Mouse (Mus musculus) adrenal gland (tissue): ENCODE results near the gene Mpl.

Experiments
- intact Hi-C: fragments of 180-260 bp; cut with DNase I; formaldehyde crosslinking; loops from one replicate; pipeline ENCODE4 v1.15.1; 2025
- long read RNA-seq, 2 experiments: library from polyadenylated mRNA; unstranded; transcript quantifications; one replicate each; pipeline ENCODE4 v2.0.0; 2020; ENCODE audit warnings: borderline replicate concordance in 1 of 2; ENCODE audit not compliant: insufficient replicate concordance in 1 of 2

The Mpl gene
- long read RNA-seq, experiment 1, result 0 reads
- long read RNA-seq, experiment 2, result 0 reads

GRCm38 (mm10) chr4:118457345-118457975 is at the start of gene Mpl:
Mpl (minus strand) TSS chr4:118457513.
- intact Hi-C loops, result no loop called here

GRCm38 (mm10) chr4:118505551-118505950 is 48.2 kb upstream of the Mpl start:
- intact Hi-C loops, result no loop called here

GRCm38 (mm10) chr4:118500792-118501191 is 43.5 kb upstream of the Mpl start:
- intact Hi-C loops, result no loop called here

- intact Hi-C loops, result no loop called here
Observed at GRCm38 (mm10) chr4:118500171-118500724, 42.9 kb upstream of the Mpl start.

GRCm38 (mm10) chr4:118490461-118490860 is 33.1 kb upstream of the Mpl start:
- intact Hi-C loops, result no loop called here

GRCm38 (mm10) chr4:118489717-118490132 is 32.4 kb upstream of the Mpl start, which contains the start of gene Tie1:
Tie1 (minus strand) TSS chr4:118490061.
- intact Hi-C loops, result no loop called here

- intact Hi-C loops, result no loop called here
Observed at GRCm38 (mm10) chr4:118476773-118477530, 19.6 kb upstream of the Mpl start.

GRCm38 (mm10) chr4:118472687-118473086 is 15.4 kb upstream of the Mpl start:
- intact Hi-C loops, result no loop called here

GRCm38 (mm10) chr4:118471281-118471680 is 14.0 kb upstream of the Mpl start:
- intact Hi-C loops, result no loop called here

- intact Hi-C loops, result no loop called here
Observed at GRCm38 (mm10) chr4:118465697-118466163, 8.4 kb upstream of the Mpl start.

GRCm38 (mm10) chr4:118464956-118465355 is 7.6 kb upstream of the Mpl start:
- intact Hi-C loops, result no loop called here

- intact Hi-C loops, result loop anchor here (5.0 kb wide), 1 partner anchor 121 kb away; no protein-coding TSS in a partner anchor
Observed at GRCm38 (mm10) chr4:118446415-118447153, 10.7 kb downstream of the Mpl start.

- intact Hi-C loops, result loop anchor here (5.0 kb wide), 1 partner anchor 121 kb away; no protein-coding TSS in a partner anchor
Observed at GRCm38 (mm10) chr4:118445781-118446414, 11.4 kb downstream of the Mpl start.

GRCm38 (mm10) chr4:118445088-118445487 is 12.2 kb downstream of the Mpl start:
- intact Hi-C loops, result loop anchor here (5.0 kb wide), 1 partner anchor 122 kb away; no protein-coding TSS in a partner anchor

GRCm38 (mm10) chr4:118437829-118438253 is 19.5 kb downstream of the Mpl start:
- intact Hi-C loops, result no loop called here

GRCm38 (mm10) chr4:118436820-118437603 is 20.3 kb downstream of the Mpl start, which contains the start of gene Cdc20:
Cdc20 (minus strand) TSS chr4:118437352.
- intact Hi-C loops, result no loop called here

- intact Hi-C loops, result no loop called here
Observed at GRCm38 (mm10) chr4:118432332-118432731, 25.0 kb downstream of the Mpl start.

- intact Hi-C loops, result no loop called here
Observed at GRCm38 (mm10) chr4:118429215-118429895, 28.0 kb downstream of the Mpl start.

GRCm38 (mm10) chr4:118428531-118429214 is 28.6 kb downstream of the Mpl start:
- intact Hi-C loops, result no loop called here
